In the genomic region with DNA sequence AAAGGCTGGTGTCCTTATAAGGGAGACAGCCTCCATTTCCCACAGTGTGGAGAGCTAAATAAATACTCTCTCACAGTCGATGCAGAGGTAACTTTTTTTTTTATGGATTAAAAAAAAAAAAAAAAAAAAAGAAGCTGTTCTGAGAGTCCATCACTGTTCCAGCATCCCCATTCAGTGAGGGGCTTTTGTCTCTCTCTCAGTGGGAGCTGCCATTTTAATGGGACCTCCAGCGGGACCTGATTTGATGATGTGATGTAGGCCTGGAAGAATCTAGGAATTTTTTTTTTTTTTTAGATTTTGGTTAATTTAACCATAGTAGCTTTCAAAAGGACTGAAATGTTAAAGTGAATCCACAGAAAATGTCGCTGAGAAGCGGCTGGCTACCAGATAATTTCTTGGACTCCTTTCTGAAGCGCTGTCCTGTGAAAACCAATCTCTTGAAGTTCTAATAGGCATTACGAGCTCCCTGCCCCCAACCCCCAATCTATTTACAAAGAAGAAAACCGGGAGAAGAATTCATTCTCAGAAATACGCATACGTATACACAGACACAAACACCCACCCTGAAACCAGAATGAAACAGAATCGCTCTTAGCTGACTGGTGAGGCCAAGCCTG, we compare ENCODE assay signal across 8 mouse cellular contexts.
DNase-seq lines count a peak whose midpoint lies in the region; ATAC-seq and TF ChIP-seq lines count a peak whose summit lies in the region.
"Not testable (repeated sequence)": the region's sequence is repeated elsewhere in the genome, so short reads cannot be mapped to it uniquely, and the experiment has no call there.

No protein-coding gene starts in this region.

- WGBS in forebrain, embryonic 11.5 days: 53% methylated on average over 10 of the region's 10 CpGs
- 43% methylated on average over 10 of the region's 10 CpGs for WGBS in forebrain, embryonic 15.5 days
- 46% methylated on average over 10 of the region's 10 CpGs for WGBS in hindbrain, embryonic 10.5 days
- 40% methylated on average over 10 of the region's 10 CpGs for WGBS in hindbrain, embryonic 14.5 days
- 56% methylated on average over 10 of the region's 10 CpGs for WGBS in midbrain, embryonic 11.5 days
- 42% methylated on average over 10 of the region's 10 CpGs for WGBS in midbrain, embryonic 15.5 days
- 55% methylated on average over 10 of the region's 10 CpGs for WGBS in neural tube, embryonic 12.5 days

- not testable (repeated sequence) for H3K36me3 ChIP-seq in E14TG2a.4 (ENCODE audit: insufficient read depth, low read length); forebrain, embryonic 11.5 days (ENCODE audit: control insufficient read depth, insufficient read depth, low read length); forebrain, embryonic 15.5 days; hindbrain, embryonic 10.5 days; hindbrain, embryonic 14.5 days (replicated peaks; ENCODE audit: control insufficient read depth, insufficient read depth); midbrain, embryonic 11.5 days (ENCODE audit: control insufficient read depth, insufficient read depth, low read length); midbrain, embryonic 15.5 days (replicated peaks); neural tube, embryonic 12.5 days

- not testable (repeated sequence) for DNase-seq in forebrain, embryonic 11.5 days (ENCODE audit: low spot score); hindbrain, embryonic 10.5 days (ENCODE audit: low spot score); hindbrain, embryonic 14.5 days (ENCODE audit: low spot score); midbrain, embryonic 11.5 days (ENCODE audit: low spot score, missing footprints)

- H3K4me3 ChIP-seq in E14TG2a.4 (replicated peaks; ENCODE audit: low read length): peak overlapping the region; percentile 23; the same call in 1 of the 2 replicates
- H3K4me3 ChIP-seq in forebrain, embryonic 11.5 days (ENCODE audit: low read depth, low read length); midbrain, embryonic 11.5 days (ENCODE audit: low read depth, low read length); midbrain, embryonic 15.5 days; neural tube, embryonic 12.5 days: not testable (repeated sequence)
- 0 out of 2 replicates have a peak overlapping the region, but pooled peaks have one; percentile 4 for H3K4me3 ChIP-seq in forebrain, embryonic 15.5 days
- peak overlapping the region; percentile 26; the same call in 1 of the 2 replicates for H3K4me3 ChIP-seq in hindbrain, embryonic 10.5 days
- H3K4me3 ChIP-seq in hindbrain, embryonic 14.5 days (replicated peaks; ENCODE audit: low read length): peak overlapping the region; percentile 16; the same call in 1 of the 2 replicates

- not testable (repeated sequence) for H3K27ac ChIP-seq in forebrain, embryonic 11.5 days (ENCODE audit: low read depth, low read length); forebrain, embryonic 15.5 days (replicated peaks); hindbrain, embryonic 14.5 days; midbrain, embryonic 11.5 days (ENCODE audit: low read depth, low read length); midbrain, embryonic 15.5 days; neural tube, embryonic 12.5 days
- peak overlapping the region; percentile 67; the same call in 1 of the 2 replicates for H3K27ac ChIP-seq in hindbrain, embryonic 10.5 days

- peaks cover 21% of the 10 kb centered on the region for H3K9me3 ChIP-seq in E14TG2a.4 (ENCODE audit: low read length)
- not testable (repeated sequence) for H3K9me3 ChIP-seq in forebrain, embryonic 11.5 days (ENCODE audit: control insufficient read depth, low read length); forebrain, embryonic 15.5 days; hindbrain, embryonic 10.5 days; hindbrain, embryonic 14.5 days (ENCODE audit: control insufficient read depth, low read length); midbrain, embryonic 11.5 days (ENCODE audit: control insufficient read depth, low read length); midbrain, embryonic 15.5 days; neural tube, embryonic 12.5 days

- TF ChIP-seq CTCF in E14TG2a.4 (conservative IDR thresholded peaks at IDR 0.05; ENCODE audit: low read length): not testable (repeated sequence)

- peak; percentile 73 for ATAC-seq in forebrain, embryonic 11.5 days (replicated peaks; ENCODE audit: low FRiP score)
- ATAC-seq in forebrain, embryonic 15.5 days (replicated peaks); midbrain, embryonic 15.5 days (replicated peaks); neural tube, embryonic 12.5 days (ENCODE audit: low FRiP score, low read depth): not testable (repeated sequence)
- ATAC-seq in hindbrain, embryonic 14.5 days (ENCODE audit: low FRiP score): peak; percentile 56; the same call in 1 of the 2 replicates
- peak; percentile 34; the same call in 1 of the 2 replicates for ATAC-seq in midbrain, embryonic 11.5 days (ENCODE audit: low FRiP score)

- not testable (repeated sequence) for H3K4me2 ChIP-seq in forebrain, embryonic 11.5 days (ENCODE audit: low read depth, low read length, severe bottlenecking); midbrain, embryonic 11.5 days
- peak overlapping the region; percentile 30 for H3K4me2 ChIP-seq in forebrain, embryonic 15.5 days (replicated peaks)
- peak overlapping the region; percentile 43 for H3K4me2 ChIP-seq in hindbrain, embryonic 14.5 days (replicated peaks)
- peak overlapping the region; percentile 39 for H3K4me2 ChIP-seq in midbrain, embryonic 15.5 days
- peak overlapping the region; percentile 31 for H3K4me2 ChIP-seq in neural tube, embryonic 12.5 days (replicated peaks)

- not testable (repeated sequence) for H3K9ac ChIP-seq in forebrain, embryonic 11.5 days (ENCODE audit: low read length); forebrain, embryonic 15.5 days (replicated peaks); hindbrain, embryonic 14.5 days; midbrain, embryonic 11.5 days (ENCODE audit: low read length); midbrain, embryonic 15.5 days; neural tube, embryonic 12.5 days

- H3K4me1 ChIP-seq in E14TG2a.4 (replicated peaks; ENCODE audit: low read depth, low read length); forebrain, embryonic 11.5 days (replicated peaks; ENCODE audit: control insufficient read depth, insufficient read depth, low read length); forebrain, embryonic 15.5 days; hindbrain, embryonic 10.5 days (replicated peaks); hindbrain, embryonic 14.5 days (replicated peaks; ENCODE audit: control insufficient read depth, insufficient read depth, low read length); midbrain, embryonic 11.5 days (ENCODE audit: control insufficient read depth, insufficient read depth, low read length); midbrain, embryonic 15.5 days; neural tube, embryonic 12.5 days: not testable (repeated sequence)

- H3K27me3 ChIP-seq in E14TG2a.4 (ENCODE audit: insufficient read depth, low read length); forebrain, embryonic 11.5 days (ENCODE audit: control insufficient read depth, insufficient read depth, low read length); forebrain, embryonic 15.5 days; hindbrain, embryonic 10.5 days (ENCODE audit: insufficient read depth, poor library complexity, severe bottlenecking); hindbrain, embryonic 14.5 days (ENCODE audit: control insufficient read depth, insufficient read depth, low read length); midbrain, embryonic 11.5 days (ENCODE audit: control insufficient read depth, insufficient read depth, low read length); midbrain, embryonic 15.5 days (replicated peaks); neural tube, embryonic 12.5 days (replicated peaks): not testable (repeated sequence)
